Mouse (Mus musculus) cerebellum, adult 18-20 months (tissue): Measurements from ENCODE around the gene Mtrex.

Experiments
- DNase-seq, 2 experiments: peaks; one replicate each; pipeline ENCODE4 v3.0.0; 2021

The Mtrex gene

DNA sequence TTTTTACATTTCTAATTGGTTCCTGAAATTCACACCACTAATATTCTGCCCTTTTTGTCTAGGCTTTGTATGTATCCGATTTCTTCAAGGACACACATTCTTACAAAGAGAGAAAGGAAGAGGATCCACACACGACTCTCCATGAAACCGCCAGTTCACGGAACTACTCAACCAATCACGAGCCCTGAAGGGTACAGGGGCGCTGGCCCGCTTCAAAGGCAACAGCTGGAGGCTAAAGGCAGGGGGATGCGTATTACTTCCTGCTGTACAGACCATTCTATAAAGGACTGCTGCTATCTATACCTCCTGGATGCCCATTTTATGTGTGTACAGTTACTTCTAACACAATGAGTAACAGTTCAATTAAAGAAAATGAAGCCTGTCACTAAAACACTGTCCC, 59.8 kb downstream of the Mtrex start:
- no peak for DNase-seq

DNA sequence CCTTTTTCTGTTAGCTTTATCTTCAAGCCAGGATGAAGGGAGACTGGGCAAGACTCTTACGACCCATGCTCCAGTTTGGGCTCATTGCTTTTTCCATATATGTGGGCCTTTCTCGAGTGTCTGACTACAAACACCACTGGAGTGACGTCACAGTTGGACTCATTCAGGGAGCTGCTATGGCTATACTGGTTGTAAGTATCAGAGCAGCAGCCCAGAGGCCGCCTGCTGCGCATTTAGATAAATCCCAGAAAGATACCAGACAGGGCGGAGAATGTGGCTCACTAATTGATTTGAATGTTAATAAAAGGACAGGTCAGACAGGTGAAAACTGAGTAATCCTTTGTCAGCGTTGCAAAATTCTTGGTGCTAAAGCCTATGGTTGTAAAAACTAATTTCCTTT, 60.4 kb downstream of the Mtrex start:
- DNase-seq = no peak

DNA sequence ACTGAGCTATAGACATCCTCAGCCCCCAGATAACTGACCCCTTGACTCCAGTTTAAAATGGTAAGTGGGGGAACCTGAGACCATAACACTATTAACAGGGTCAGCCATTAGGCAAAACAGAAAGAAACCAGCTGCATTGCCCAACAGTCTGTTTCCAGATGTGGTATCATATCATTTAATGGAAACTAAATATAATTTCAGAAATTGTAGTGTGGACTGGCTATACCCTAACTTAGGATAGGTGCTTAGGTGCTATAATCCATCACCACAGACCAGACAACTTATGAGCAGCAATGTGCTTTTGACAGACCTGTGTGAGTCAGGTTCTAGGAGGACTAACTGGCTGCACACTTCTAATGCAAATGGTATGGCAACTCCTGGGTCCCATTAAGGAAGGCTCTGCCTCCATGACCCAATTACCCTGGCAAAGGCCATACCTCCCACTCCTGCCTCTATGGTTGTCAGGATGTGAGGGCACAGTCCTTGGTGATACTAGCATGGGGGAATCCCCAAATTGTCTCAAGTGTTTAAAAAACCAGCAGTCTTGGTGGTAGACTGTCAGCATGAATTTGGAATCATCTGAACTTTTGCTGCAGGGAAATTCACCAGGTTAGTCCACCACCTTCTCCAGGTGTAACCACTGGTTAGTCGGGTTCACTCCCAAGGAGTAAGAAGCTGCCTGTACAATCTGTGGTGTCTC, 64.1 kb downstream of the Mtrex start:
- DNase-seq = no peak

DNA sequence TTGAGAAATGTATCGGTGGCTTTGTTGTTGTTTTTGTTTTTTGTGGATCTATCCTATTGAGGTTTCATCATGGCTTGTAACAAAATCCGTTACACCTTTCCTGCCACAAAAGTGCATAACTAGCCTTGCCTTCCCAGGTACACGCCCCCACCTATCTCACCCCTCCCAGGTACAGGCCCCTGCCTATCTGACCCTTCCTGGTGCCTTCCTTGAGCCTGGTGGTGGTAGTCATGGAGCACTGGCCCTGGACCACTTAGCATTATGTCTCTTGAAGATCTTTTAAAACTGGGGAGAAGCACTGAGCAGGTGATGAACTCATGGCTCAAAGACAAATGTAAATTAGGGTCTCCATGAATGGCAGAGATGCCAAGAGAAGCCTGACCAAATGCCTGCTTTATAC, 64.9 kb downstream of the Mtrex start:
- no peak for DNase-seq

DNA sequence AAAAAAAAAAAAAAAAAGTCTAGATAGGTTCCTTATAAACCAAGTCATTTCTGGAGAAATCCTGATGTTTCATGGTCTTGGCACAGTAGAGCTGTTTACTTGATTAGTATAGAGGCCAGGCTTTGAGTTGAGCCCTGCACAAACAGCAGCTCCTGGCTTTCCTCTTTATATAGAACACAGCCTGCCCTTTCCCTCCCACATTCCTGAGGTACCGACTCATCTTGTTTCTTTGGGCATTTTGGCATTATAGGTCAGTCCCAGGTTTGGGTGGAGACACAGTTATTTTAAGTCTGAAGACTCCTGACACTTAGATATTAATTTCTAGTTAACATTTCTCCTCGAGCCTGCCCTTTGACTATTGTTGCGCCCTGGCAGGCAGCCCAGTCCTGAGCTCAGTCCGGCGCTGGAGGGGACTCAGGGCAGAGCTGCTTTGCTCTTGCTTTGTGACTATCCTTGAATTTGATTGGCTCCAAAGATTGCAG, 65.3 kb downstream of the Mtrex start:
- no peak for DNase-seq

DNA sequence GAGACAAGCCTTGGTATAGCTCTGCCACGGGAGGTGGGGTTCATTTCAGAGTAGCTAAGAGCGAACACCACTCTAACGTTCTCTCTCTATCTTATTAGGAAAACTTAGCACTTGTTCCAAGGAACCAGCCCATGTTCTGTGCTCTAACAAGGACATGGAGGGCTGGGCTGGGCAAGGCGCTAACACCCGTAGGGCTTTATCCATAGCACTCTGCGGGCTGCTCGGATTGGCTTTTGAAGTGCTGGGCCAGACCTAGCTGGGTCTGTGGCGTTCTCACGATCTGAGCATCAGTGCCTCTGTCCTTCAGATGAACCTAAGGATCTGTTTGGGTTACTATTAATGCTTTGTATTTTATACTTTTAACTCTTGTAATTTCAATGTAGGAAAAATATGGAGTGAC, 66.3 kb downstream of the Mtrex start:
- no peak for DNase-seq

DNA sequence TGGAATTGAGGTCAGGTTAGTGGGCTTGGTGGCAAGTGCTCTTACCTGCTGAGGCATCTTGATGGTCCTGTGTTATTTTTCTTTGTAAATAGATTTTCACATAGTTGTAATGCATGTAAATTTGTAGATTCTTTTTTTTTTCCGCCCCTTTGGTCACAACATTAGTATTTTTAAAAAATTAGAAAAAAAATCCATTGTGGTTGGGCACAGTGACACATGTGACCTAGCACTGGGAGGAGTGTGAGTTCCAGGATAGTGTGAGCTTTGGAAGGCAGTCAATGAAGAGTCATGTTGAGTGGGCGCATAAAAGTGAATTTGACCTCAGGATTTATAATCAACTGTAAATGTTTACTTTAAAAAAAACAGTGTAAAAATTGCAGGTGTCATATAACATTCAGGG, 66.8 kb downstream of the Mtrex start:
- no peak for DNase-seq

DNA sequence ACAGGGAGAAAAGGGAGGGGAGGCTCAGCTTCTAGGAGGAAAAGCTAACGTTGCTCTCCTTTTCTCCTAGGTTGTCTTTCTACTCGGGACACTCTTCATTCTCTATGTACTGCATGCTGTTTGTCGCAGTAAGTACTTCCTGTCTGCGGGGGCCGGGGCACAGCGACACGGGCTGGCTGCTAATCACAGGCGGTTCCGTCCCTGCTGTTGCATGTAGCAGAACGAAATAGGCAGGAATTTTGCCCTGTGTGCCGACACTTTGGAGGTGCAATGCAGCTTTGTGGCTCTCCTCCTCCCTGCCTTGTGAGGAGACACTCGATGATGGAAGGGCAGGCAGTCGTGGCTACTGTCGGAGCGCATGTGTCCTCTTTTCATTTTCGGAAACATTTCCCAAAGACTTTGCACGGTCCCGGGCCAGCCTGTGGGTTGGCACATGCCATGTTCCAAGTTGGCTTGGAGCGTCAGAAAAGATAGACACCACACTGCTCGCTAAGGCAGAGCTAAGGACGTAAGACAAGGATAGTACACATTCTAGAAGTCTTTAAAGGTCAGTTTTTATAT, 67.5 kb downstream of the Mtrex start:
- no peak for DNase-seq

DNA sequence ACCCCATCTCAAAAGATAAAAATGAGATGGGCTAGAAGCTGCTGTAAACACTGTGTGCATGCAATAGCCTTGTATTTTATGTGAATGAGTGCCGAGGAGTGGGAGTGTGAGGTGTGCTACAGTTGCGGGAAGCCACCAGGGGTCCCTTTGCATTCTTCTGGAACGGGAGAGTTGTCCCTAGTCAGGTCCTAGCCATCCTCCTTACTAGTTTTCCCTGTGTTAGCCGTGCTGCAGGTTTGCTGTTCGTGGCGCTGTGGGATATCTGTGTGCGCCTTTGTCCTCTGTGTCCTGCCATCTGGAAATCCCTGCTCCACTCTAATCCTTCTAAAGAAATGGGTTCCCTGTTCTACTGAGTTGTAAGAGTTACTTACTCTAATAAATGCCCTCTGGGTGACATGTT, 69.3 kb downstream of the Mtrex start:
- no peak for DNase-seq

DNA sequence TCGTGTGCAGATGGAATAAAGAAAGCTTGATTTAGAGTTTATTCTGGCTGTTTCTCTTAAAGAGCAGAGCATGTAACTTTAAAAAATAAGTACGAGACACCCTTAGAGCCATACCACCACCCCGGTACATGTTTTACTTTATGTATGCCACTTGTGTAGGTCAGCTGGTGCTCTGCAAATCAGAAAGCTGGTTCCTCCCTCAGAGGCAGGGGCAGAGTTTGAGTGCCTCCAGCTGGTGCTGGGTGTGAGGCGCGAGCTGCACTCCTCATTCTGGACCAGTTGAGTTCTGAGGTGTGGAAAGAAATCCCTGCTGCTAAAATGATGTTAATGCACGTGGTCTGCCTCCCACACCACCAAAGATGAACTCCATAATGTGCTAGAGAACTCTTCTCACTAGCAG, 72.8 kb downstream of the Mtrex start:
- DNase-seq = no peak

DNA sequence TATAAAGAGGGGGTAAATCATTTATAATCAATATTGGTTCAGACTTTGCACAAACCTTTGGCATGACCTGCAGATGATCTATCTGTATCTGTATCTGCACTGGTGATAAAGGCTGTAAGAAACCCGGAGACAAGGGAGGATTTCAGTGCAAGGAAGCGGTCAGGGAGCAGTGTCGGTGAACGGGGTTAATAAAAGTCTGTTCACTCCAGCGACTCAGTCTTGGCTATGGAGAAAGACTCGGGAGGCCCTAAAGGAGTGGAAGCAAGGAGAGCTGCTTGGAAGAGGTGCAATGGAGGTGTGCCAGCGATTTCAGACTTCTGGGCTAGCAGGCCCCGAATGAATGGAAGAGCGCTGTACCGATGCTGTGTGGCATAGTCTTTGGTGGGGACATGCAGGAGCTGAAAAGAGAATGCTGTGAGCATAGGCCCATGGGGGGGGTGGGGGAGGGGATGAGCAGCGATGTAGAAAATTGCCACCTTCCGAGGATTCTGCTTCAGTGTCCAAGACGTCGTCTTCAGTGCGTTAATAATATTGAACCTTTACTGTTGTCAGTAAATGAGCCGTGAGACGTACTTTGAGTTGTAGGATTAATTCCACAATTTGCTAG, 73.4 kb downstream of the Mtrex start:
- no peak for DNase-seq

DNA sequence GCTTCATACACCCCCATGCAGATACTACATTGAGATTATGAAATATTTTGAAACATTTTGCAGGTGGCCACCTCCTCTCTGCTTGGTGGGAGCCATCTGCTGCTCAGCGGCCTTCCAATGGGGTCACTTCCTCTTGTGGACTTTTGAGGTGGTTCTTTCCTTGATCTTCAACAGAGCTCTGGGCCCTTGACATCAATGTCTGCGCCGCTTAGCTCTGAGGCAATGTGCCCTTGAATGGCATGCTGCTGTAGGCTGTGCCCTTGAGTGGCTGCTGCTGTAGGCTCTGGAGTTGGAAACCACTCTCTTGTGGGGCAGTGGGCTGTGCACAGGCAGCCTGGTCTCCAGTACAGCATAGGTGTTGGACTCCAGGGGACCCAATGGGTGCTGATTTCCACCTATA, 81.3 kb downstream of the Mtrex start:
- no peak for DNase-seq

DNA sequence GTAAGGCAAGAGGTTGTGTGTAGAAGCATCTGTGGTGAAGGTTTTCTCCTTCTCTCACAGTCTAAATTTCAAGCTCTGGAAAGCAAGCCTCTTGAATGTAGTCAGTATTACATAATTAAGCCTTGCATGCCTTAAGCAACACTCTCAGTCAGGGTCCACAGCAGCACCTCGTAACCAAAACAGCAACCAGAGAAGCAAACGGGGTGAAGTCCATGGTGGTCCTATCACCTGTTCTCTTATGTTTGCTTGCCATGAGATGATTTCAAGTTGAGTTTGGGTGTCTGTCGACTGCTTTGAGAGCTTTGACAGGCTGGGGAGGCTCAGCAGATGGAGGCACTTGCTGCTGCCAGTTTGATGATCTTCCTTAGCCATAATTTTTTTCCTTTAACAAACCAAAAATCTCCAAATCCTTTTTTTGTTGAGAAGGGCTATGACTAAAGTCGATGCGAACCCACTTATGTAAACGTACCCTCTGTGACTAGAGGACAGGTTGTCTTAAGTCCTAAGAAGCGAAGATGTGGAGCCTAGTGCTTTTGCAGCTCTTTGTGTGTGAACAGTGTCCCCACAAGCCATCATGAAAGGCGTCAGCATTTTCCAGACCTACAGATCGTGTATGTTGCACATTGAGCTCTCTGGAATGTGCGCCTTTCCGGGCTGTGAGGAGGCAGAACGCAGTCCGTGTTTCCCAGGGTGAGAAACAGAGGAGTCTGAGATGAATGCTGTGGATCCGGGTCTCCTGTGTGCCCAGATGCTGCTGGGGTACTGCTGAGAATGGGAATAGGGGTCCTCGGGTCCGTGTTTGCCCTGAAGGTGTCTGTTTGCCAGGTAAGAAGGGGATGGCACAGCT, 86.7 kb downstream of the Mtrex start:
- no peak for DNase-seq

DNA sequence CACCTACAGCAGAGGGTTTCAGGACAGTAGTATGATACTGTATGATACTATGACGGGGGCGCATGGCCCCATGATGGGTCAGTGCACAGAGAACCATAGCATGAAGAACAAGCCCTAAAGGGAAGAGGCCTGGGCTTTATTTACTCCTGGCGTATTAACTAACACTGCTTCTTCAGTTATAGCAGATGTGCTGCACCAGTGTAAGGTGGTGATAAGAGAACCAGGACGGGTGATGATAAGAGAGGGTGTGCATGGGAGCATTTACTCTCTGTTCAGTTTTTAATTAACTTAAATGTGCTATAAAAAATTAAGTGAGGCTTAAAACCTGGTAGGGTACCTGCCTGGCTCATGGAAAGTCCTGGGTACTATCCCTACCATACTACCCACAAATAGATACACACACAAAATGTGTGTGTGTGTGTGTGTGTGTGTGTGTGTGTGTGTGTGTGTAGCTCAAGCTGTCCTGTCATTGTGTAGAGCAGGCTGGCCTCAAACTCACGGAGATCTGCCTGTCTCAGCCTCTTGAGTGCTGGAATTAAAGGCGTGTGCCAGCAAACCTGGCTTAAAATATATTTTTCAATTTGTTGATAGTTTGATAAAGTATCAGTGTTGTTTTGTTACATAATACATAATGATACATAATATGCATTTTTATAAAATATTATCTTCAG, 88.5 kb downstream of the Mtrex start:
- DNase-seq = no peak

DNA sequence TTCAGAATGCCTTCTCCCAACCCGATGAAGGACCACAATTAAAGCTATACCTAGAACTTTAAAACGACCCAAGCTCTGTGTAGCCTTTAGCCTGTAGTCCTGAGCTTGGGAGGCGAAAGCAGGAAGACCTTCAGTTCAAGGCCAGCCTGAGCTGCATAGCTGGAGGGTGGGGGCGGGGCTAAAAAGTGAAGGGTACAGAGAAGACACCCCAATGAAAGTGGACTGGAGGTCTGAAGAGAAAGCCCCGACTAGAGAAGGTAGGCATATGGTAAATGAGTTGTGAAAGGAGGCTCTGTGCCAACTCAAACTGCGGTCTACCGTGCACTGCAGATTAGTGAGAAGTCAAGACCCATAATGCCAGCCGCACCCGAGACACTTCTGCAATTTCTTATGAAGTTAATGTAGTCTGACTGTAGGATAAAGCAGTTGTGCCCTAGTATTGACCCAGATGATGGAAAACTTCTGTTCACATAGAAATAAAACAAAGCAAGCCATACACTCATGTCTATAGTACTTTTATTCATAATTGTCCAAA, 89.5 kb downstream of the Mtrex start:
- no peak for DNase-seq

DNA sequence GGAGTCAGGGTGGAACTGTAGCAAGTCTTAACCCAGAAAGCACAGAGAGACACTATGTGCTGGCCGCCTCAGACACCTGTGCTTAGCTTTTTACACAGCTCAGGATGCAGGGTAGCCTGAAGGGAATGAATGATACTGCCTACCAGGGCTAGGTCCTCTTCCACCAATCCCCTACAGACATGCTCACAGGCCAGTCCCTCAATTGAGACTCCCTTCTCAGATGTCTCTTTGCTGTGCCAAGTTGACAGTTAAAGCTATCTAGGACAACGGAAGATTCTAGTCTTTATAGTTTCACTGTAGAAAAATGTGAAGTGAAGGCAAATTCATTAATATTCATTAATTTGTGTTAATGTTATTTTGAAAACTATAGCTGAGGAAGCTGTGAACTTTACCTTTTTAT, 90.2 kb downstream of the Mtrex start:
- DNase-seq = no peak

DNA sequence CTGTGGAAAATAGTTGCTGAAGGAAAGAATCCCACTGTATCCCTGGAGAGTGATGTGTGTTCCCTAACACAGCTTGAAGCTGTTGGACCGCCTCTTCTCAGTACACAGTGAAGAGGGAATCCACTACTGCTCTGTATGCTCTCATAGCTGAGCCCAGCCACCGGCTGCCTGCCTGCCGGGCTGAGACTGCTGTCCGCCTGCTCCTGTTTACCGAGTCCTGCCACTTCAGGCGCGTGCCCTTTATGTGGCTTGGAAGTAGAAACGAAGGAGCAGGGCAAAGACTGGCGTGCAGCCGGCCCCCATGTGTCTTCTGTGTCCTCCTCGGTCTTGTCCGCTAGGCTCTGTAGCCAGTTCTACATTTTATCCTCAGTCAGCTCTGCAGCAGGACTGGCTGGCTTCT, 92.1 kb downstream of the Mtrex start:
- DNase-seq = peak; percentile 23 to 25

DNA sequence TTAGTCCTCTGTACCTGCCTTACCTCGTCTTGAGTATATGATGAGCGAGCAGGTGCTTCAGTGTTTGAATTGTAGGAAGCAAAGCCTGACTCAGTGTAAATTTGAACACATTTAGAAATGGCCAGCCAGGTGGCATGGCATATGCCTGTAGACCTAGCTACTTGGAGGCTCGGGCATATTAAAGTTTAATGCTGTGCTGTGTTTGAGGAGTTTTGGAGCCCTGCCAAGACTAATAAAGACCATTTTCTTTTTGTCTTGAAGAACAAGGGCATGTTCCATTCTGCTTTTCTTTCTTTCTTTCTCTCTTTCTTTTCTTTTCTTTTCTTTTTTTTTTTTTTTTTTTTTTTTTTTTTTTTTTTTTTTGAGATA, 93.3 kb downstream of the Mtrex start:
- peak; percentile 20 to 34 for DNase-seq

DNA sequence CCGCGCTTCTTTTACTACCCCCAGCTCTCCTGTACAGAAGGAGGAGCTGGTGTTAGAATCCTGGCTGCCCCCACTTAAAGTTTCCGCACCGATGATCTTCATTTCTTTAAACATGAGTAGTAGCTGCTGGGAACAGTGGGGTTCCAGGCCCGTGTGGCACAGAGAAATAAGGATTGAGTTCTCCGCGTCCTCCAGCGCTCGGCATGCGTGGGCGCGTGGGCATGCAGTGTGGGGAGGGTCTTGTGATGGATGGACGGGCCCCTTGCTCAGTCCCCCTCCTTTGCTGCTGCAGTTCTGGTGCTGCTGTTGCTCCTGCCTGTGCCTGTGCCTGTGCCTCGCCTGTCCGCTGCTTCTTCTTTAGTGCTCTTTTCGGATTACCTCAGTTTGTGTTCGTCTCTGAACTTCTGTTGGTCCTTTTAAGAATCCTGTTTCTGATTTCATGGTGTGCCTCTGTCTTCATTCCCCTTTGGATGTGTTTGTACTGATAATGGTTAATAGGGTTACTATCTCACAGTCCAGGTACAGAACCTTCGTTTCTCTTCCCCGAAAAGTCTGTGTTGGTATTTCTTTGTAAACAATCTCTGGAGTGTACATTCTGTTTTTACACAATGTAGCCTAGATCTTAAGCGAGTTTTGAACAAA, 93.8 kb downstream of the Mtrex start:
- peak; percentile 9 to 22 for DNase-seq

DNA sequence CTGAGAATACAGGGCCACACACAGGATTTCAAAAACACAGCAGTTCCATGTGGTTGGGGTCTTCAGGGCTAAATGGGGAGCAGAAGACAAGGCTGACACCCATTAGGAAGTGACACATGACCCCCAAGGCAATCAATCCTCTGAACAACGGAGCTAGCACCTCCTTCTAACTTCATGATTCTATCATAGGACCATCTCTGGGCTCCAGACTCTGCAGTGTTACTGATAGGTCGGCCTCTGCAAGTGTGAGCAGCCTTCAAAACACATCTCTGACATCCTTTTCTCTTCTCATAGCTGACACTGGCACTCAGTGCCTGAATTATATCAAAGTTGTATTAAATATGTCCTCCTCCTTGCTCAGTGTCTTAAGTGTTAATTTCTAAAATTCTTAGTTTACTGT, 94.6 kb downstream of the Mtrex start:
- DNase-seq = no peak

DNA sequence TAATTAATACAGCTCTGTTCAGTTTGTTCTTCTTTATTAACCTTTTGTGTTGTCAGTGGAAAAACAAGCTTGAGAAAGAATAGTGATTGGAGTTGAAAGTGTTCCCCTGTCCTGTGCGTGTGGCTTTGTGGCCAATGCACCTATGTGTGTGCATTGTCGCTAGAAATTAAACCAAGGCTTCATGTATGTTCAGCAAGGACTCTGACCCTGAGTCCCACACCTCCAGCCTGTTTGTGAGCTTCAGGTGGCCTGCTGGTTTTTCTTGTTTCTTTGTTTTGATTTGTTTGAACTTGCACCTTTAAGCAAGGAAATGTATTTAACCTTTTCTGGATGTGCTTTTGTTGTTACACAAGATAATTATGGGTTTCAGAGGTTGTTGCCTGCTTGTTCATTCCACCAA, 97.6 kb downstream of the Mtrex start:
- no peak for DNase-seq

DNA sequence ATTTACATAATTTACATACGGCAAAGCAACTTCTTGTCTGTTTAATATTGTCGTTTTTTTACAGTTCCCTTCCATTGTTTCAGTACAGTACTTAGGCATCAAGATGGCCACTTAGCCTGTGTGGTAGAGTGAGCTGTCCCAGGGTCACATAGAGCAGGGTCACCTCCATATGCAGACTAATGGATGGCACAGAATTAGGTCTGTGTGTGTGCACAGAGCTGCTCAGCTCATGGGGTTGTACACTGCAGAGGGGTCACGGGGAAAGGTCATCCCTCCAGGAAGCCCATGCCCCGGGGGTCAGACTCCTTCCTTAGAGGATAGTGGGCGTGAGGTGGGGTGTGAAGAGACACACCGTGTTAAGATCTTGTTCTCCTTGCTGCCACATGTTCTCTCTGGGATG, 101.7 kb downstream of the Mtrex start:
- no peak for DNase-seq
